Mouse (Mus musculus) stomach, embryonic 15.5 days (tissue): ENCODE data around the gene Eml1. TPM values are rescaled to one million over a fixed set of nuclear protein-coding genes. Genes with fewer than 3 reads are reported as not detected.

ENCODE experiments used
- ATAC-seq: fragments of 200-750 bp; cut with Nextera tagmentation; 2 replicates; pipeline ENCODE4 v1.8.0; 2017; ENCODE audit warnings: low read depth, moderate number of reproducible peaks, moderate TSS enrichment; ENCODE audit not compliant: insufficient read depth, low FRiP score
- H3K27ac ChIP-seq: fragments of 300-500 bp; sonication (generic); 2 replicates; pipeline ENCODE4 v1.5.1; 2015; ENCODE audit warnings: mild to moderate bottlenecking, inconsistent platforms
- H3K27me3 ChIP-seq: fragments of 300-500 bp; sonication (generic); replicated peaks from 2 replicates; pipeline ENCODE4 v1.6.1; 2015; ENCODE audit warnings: inconsistent platforms
- H3K36me3 ChIP-seq: fragments of 300-500 bp; sonication (generic); 2 replicates; pipeline ENCODE4 v1.6.1; 2015; ENCODE audit warnings: inconsistent platforms
- H3K4me1 ChIP-seq: fragments of 300-500 bp; sonication (generic); 2 replicates; pipeline ENCODE4 v1.6.1; 2015; ENCODE audit warnings: inconsistent platforms
- H3K4me2 ChIP-seq: fragments of 300-500 bp; sonication (generic); 2 replicates; pipeline ENCODE4 v1.6.1; 2015; ENCODE audit warnings: mild to moderate bottlenecking, inconsistent platforms
- H3K4me3 ChIP-seq: fragments of 300-500 bp; sonication (generic); replicated peaks from 2 replicates; pipeline ENCODE4 v1.5.1; 2015; ENCODE audit warnings: inconsistent platforms
- H3K9ac ChIP-seq: fragments of 300-500 bp; sonication (generic); 2 replicates; pipeline ENCODE4 v1.6.1; 2015; ENCODE audit warnings: inconsistent platforms
- H3K9me3 ChIP-seq: fragments of 300-500 bp; sonication (generic); 2 replicates; pipeline ENCODE4 v1.6.1; 2016; ENCODE audit warnings: inconsistent platforms
- WGBS: fragments of 180-500 bp; shearing (Covaris S2); methylation state at CpG from one replicate; pipeline ENCODE4 v1.1.7; 2015; 5-methylcytosine and 5-hydroxymethylcytosine counted together
- polyA plus RNA-seq: library from polyadenylated mRNA; unstranded; fragments of >200 nt; fragmentation: Nextera tagmentation; extraction: Ambion mirVana; gene quantifications from 2 replicates; pipeline ENCODE4 v1.2.1, GENCODE M21; 2015

The Eml1 gene
- polyA plus RNA-seq, 1 experiment from 2014 or later: 67.6 TPM

DNA sequence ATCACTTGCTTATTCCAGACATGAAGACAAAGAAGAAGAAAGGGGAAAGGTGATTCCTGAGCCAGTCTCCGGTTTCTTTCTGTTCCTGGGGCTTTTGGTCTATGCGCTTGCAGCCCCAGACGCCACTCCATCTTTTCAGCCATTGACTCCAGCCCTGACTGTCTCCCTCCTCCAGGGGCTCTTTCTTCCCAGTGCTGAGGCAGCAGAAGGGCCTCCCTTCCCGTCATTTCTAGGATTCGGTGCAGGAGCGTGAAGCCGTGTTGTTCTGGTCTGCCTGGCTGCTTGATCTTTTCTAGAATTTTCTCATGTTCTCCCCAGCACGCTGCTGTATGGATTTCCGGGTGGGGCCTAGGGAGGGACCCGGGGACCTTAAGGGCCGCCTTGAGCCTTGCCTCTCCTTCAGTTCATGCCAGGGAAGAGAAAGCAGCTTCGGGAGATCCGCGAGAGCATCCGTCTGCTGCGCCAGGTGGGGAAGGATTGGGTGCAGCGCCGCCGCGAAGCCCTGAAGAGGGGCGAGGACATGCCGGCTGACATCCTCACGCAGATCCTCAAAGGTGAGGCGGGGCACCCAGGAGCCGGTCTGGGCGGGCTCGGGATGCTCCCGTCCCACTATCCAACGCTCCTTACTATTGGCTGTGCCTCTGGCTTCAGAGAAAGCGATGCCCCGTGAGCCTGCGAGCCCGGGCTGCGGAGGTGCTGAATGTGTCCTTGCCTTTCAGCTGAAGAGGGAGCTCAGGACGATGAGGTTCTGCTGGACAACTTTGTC lies 18.2 kb upstream of the Eml1 start:
- peak overlapping the region; percentile 15 for H3K4me3 ChIP-seq
- H3K4me1 ChIP-seq: peaks cover 10% of the 10 kb centered on the region; the same call in 1 of the 2 replicates
- H3K4me2 ChIP-seq: peak overlapping the region; percentile 51
- no peak for ATAC-seq
- H3K9ac ChIP-seq: no peak overlapping the region
- no peaks in the 10 kb centered on the region for H3K9me3 ChIP-seq
- no peaks in the 10 kb centered on the region for H3K36me3 ChIP-seq
- 10% methylated on average over 35 of the region's 35 CpGs for WGBS
- peaks cover 36% of the 10 kb centered on the region for H3K27me3 ChIP-seq
- H3K27ac ChIP-seq: no peak overlapping the region

DNA sequence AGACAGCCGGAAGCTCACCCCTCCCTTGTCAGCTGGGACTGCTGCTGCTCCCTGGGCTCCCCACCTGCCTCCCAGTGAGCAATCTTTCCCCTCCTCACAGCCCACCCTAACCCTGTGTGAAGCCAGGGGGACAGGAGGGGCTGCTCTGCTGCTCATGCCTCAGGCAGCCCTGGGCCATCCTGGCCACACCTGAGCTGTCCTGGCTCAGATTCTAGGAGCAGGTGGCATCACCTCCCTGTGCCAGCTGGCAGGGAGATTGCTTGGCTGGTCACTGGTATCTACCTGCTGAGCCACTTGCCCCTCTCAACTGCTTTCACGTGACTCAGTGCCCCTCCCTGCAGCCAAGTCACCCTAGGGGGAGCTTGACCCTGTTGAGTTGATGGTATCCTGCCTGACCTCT lies 16.5 kb upstream of the Eml1 start:
- 69% methylated on average over 2 of the region's 2 CpGs for WGBS
- peaks cover 36% of the 10 kb centered on the region for H3K27me3 ChIP-seq
- no peak overlapping the region for H3K4me2 ChIP-seq
- H3K36me3 ChIP-seq: no peaks in the 10 kb centered on the region
- H3K9ac ChIP-seq: no peak overlapping the region
- ATAC-seq: no peak
- no peak overlapping the region for H3K4me3 ChIP-seq
- no peaks in the 10 kb centered on the region for H3K9me3 ChIP-seq
- no peak overlapping the region for H3K27ac ChIP-seq
- H3K4me1 ChIP-seq: peaks cover 10% of the 10 kb centered on the region; the same call in 1 of the 2 replicates

DNA sequence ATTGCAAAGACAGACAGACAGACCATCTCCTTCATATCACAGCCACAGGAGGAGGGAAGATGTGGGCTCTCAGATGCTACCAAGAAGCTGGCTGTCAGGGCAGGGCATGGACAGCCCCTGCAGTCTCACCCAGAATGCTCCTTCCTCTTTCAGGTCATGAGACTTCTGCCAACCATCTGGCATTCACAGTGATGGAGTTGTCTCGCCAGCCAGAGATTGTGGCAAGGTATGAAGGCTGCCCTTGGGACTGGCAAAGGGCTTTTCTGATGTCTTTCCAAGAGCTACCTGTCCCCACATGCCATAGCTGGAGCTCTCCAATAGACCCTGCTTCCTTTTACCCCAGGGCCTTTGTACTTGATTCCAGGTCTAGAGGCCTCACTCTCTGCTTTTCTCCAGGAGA lies 15.5 kb upstream of the Eml1 start:
- Histone ChIP-seq H3K36me3 (no peaks in the 10 kb centered on the region), H3K9me3 (no peaks in the 10 kb centered on the region), H3K4me2 (no peak overlapping the region), H3K4me1 (peaks cover 10% of the 10 kb centered on the region; the same call in 1 of the 2 replicates), H3K4me3 (no peak overlapping the region), H3K27ac (no peak overlapping the region), H3K9ac (no peak overlapping the region), H3K27me3 (peaks cover 36% of the 10 kb centered on the region)
- 68% methylated on average over 1 of the region's 1 CpGs for WGBS
- ATAC-seq: no peak

DNA sequence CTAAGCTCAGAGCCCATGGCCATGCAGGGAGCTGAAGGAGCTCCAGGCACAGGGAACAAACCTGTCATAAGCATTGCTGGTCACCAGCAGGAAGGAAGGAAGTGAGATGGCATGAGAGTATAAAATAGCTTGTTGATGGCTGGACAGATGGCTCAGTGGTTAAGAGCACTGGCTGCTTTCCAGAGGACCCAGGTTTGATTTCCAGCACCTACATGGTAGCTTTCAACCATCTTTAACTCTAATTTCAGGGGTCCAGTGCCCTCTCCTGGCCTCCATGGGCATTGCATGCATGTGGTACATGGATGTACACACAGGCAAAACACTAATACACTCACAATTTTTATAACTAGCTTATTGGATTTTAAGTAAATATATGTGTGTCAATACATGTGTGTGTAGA lies 14.8 kb upstream of the Eml1 start:
- H3K4me1 ChIP-seq: peaks cover 10% of the 10 kb centered on the region; the same call in 1 of the 2 replicates
- H3K27ac ChIP-seq: no peak overlapping the region
- no peak for ATAC-seq
- H3K9ac ChIP-seq: no peak overlapping the region
- H3K36me3 ChIP-seq: no peaks in the 10 kb centered on the region
- no peaks in the 10 kb centered on the region for H3K9me3 ChIP-seq
- H3K4me3 ChIP-seq: no peak overlapping the region
- no peak overlapping the region for H3K4me2 ChIP-seq
- peaks cover 33% of the 10 kb centered on the region for H3K27me3 ChIP-seq

DNA sequence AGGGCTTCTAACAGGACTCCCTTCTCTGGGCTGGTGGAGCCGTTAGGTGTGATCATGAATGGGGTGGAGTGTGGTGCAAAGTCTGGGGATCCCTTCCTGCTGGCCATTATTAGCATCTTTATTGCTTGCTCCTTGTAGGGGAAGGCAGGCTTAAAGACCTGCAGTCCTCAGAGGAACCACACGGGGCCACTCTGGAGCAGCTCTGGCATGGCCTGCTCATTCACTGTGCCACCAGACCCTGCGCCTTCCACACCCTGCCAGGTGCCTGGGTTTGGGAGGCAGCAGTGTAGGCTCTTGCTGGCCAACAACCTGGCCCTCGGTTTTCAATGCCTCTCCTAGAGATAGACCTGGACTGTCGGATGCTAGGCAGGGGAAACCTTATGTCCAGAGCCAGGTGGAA lies 7.0 kb upstream of the Eml1 start:
- Histone ChIP-seq H3K4me2 (no peak overlapping the region), H3K9ac (no peak overlapping the region), H3K36me3 (no peaks in the 10 kb centered on the region), H3K27me3 (no peaks in the 10 kb centered on the region), H3K4me3 (no peak overlapping the region), H3K9me3 (no peaks in the 10 kb centered on the region), H3K27ac (0 out of 2 replicates have a peak overlapping the region, but pooled peaks have one; percentile 40), H3K4me1 (peaks cover 25% of the 10 kb centered on the region)
- WGBS: 7% methylated on average over 5 of the region's 5 CpGs
- peak; percentile 70 for ATAC-seq

DNA sequence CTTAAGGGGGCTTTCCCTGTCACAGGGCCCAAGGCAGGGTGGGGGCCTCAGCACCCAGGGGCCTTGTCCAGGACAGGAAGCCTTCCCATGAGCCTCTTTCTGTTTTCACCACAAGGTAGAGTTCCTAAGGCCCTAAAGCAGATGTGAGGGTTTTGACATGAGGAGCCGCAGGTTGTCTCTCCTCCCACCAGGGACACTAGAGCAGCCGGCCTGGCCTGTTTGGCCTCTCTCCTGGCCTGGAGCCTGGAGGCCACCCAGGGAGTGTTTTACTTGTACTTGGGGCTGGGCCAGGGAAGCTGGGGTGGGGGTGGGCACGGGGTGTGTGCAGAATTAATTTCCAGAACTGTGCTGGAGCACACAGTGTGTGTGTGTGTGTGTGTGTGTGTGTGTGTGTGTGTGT lies 5.4 kb upstream of the Eml1 start:
- Histone ChIP-seq H3K4me2 (no peak overlapping the region), H3K36me3 (no peaks in the 10 kb centered on the region), H3K4me1 (peaks cover 33% of the 10 kb centered on the region), H3K4me3 (no peak overlapping the region), H3K9ac (no peak overlapping the region), H3K9me3 (no peaks in the 10 kb centered on the region), H3K27ac (peak overlapping the region; percentile 61), H3K27me3 (no peaks in the 10 kb centered on the region)
- 13% methylated on average over 3 of the region's 3 CpGs for WGBS
- peak; percentile 48; the same call in 1 of the 2 replicates for ATAC-seq

DNA sequence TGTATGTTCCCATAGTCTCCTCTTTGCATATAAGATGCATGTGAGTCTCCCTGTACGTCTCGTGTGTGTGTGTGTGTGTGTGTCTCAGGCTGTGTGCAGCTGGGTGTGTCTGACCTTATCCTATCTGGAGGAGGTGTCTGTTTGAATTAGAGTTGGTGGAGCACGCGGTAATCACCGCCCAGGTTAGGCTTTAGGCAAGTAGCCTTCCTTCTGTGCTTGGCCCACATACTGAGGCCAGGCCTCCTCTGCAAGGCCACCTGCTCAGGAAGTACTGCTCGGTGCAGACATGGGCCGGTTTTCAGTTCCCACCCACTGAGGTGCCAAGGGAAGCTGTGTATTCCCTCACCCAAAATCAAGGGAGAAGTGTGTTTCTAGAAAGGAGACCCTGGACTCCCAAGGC lies 4.9 kb upstream of the Eml1 start:
- 44% methylated on average over 7 of the region's 7 CpGs for WGBS
- H3K4me1 ChIP-seq: peaks cover 38% of the 10 kb centered on the region
- no peaks in the 10 kb centered on the region for H3K36me3 ChIP-seq
- no peak overlapping the region for H3K4me3 ChIP-seq
- no peaks in the 10 kb centered on the region for H3K27me3 ChIP-seq
- H3K9me3 ChIP-seq: no peaks in the 10 kb centered on the region
- no peak overlapping the region for H3K4me2 ChIP-seq
- peak overlapping the region; percentile 61 for H3K27ac ChIP-seq
- H3K9ac ChIP-seq: no peak overlapping the region
- ATAC-seq: no peak

DNA sequence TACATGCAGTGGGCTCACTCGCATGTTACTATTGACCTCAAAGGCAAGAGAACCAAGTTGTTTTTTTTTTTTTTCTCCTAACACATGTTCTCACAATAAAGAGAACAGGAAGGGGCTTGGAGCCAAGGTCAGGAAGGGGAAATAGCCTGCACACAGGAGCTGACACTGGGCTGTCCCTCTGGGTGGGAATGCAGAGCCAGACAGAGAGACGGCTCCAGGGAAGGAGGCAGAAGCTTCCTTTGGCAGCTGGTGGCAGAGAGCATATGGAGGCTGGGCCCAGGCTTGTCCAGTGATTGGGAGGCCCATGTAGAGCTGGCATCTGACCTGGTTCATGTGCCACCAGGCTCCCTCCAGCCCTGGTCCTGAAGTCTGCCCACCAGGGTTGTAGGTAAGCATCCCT lies 2.8 kb upstream of the Eml1 start:
- no peak overlapping the region for H3K9ac ChIP-seq
- no peak for ATAC-seq
- no peaks in the 10 kb centered on the region for H3K27me3 ChIP-seq
- H3K36me3 ChIP-seq: no peaks in the 10 kb centered on the region
- no peak overlapping the region for H3K27ac ChIP-seq
- no peaks in the 10 kb centered on the region for H3K9me3 ChIP-seq
- peaks cover 47% of the 10 kb centered on the region for H3K4me1 ChIP-seq
- H3K4me2 ChIP-seq: no peak overlapping the region
- H3K4me3 ChIP-seq: no peak overlapping the region
- WGBS: 71% methylated on average over 2 of the region's 2 CpGs

DNA sequence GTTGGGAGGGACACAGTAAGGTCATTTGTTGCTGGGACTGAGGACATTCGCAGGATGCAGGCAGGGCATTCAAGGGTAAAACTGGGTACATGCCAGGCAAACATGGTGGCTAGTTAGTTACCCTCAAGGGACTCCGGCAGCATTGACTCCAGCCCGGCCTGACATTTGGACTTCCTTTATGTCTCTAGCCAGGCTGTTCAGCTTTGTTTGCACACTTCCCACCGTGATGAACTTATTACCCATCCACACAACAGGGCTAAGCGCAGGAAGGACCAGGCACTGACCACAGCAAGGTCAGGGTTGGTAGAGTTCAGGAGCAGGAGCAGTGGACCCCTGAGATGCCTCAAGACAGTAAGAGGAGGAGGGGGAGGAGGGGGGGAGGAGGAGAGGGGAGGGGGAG lies 1.8 kb upstream of the Eml1 start:
- Histone ChIP-seq H3K36me3 (no peaks in the 10 kb centered on the region), H3K9ac (no peak overlapping the region), H3K4me1 (peaks cover 41% of the 10 kb centered on the region), H3K27ac (no peak overlapping the region), H3K4me2 (no peak overlapping the region), H3K4me3 (no peak overlapping the region), H3K9me3 (no peaks in the 10 kb centered on the region), H3K27me3 (no peaks in the 10 kb centered on the region)
- WGBS: 59% methylated on average over 5 of the region's 5 CpGs
- no peak for ATAC-seq

DNA sequence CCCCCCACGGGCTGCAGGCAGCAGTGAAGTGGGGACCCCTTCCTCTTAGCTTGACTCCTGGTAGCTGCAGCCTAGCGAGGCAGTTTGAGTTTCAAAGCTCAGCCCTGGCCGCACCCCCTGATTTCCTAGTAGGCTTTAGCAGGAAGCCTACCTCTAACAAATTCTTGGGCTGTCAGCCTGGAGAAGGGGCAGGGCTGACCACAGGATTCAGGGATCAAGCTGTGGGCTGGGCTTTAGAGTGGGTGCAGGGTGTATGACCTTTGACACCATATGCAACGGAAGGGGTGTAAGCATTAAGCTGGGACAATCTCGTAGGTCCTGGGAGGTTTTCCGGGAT lies 640 bp downstream of the Eml1 start:
- H3K9me3 ChIP-seq: no peaks in the 10 kb centered on the region
- peaks cover 25% of the 10 kb centered on the region for H3K4me1 ChIP-seq
- 63% methylated on average over 6 of the region's 6 CpGs for WGBS
- H3K4me2 ChIP-seq: peak overlapping the region; percentile 42
- H3K27me3 ChIP-seq: no peaks in the 10 kb centered on the region
- 0 out of 2 replicates have a peak, but pooled peaks have one; percentile 5 for ATAC-seq
- no peak overlapping the region for H3K9ac ChIP-seq
- no peaks in the 10 kb centered on the region for H3K36me3 ChIP-seq
- H3K27ac ChIP-seq: peak overlapping the region; percentile 72
- no peak overlapping the region; the same call in 1 of the 2 replicates for H3K4me3 ChIP-seq

DNA sequence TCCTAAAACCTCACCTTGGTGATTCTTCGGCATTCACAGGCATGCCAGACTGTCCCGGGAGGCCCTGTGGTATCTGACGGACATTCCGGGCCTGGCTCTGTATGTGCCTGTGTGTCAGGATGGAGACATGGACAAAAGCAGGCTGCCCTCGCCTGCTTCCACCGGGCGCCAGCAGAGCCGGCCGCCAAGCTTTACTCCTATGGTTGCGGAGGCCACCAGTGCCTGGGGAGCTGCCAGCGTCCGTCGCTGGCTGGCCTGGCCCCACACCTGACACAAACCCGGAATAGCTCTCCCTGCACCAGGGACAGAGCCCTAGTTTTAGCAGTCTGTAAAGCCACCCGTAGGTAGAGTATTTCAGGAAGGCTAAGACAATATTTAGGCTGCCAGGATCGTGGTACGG lies 1.5 kb downstream of the Eml1 start:
- Histone ChIP-seq H3K4me1 (peaks cover 25% of the 10 kb centered on the region), H3K27ac (peak overlapping the region; percentile 45; the same call in 1 of the 2 replicates), H3K36me3 (no peaks in the 10 kb centered on the region), H3K9me3 (no peaks in the 10 kb centered on the region), H3K4me3 (no peak overlapping the region), H3K27me3 (no peaks in the 10 kb centered on the region), H3K4me2 (no peak overlapping the region), H3K9ac (no peak overlapping the region)
- WGBS: 79% methylated on average over 17 of the region's 17 CpGs
- ATAC-seq: no peak

DNA sequence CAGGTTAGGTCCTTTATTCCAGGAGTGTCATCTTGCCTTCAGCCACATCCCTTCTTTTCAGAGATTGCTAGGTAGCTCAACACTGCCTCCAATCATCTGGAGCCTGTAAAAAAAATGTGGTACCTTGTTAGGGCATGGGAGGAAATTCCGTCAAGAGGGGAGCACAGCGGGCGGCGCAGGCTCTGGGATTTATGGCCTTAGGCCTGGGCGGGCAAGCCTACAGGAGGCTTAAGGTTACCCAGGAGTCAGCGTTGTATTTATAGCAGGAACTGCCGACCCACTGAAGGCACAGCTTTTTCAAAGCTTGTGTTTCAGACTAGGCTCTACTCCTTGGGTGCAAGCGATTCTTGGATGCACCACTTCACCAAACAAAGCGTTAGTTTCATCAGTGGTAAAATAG lies 2.9 kb downstream of the Eml1 start:
- Histone ChIP-seq H3K4me2 (no peak overlapping the region), H3K27ac (no peak overlapping the region), H3K9ac (no peak overlapping the region), H3K36me3 (no peaks in the 10 kb centered on the region), H3K27me3 (no peaks in the 10 kb centered on the region), H3K4me3 (no peak overlapping the region), H3K4me1 (peaks cover 25% of the 10 kb centered on the region), H3K9me3 (no peaks in the 10 kb centered on the region)
- no peak for ATAC-seq
- 59% methylated on average over 9 of the region's 9 CpGs for WGBS

DNA sequence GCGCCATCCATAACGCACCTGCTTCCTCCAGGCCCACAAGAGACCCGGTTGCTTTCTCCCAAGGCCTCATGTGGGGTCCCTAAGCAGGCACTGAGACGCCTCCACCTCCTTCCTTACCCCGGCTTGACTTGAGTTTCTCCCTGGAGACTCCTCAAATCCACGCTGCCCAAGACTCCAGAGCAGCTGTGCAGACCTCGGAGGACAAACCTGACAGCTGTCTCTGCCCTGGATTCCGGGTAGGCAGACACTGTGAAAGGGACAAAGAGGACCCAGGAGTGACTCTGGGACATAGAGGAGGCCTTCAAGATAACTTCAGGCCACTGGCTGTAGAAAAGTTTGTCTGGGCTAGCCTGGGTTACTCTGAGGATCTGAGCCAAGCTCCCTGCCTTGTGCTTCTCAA lies 3.9 kb downstream of the Eml1 start:
- WGBS: 81% methylated on average over 8 of the region's 8 CpGs
- ATAC-seq: no peak
- Histone ChIP-seq H3K4me2 (no peak overlapping the region), H3K9ac (no peak overlapping the region), H3K4me3 (no peak overlapping the region), H3K27me3 (no peaks in the 10 kb centered on the region), H3K36me3 (no peaks in the 10 kb centered on the region), H3K27ac (no peak overlapping the region), H3K4me1 (peaks cover 21% of the 10 kb centered on the region), H3K9me3 (no peaks in the 10 kb centered on the region)
